Mouse (Mus musculus) liver, embryonic 14.5 days (tissue): Measurements from ENCODE around the gene Camkk1. TPM values are rescaled to one million over a fixed set of nuclear protein-coding genes. Genes with fewer than 3 reads are reported as not detected.
A peak's percentile ranks its signal among the peaks of the same experiment; 100 is the strongest.

Experiments used
- ATAC-seq: fragments of 200-750 bp; cut with Nextera tagmentation; 2 replicates; pipeline ENCODE4 v1.8.0; 2017; ENCODE audit warnings: moderate number of reproducible peaks, mild to moderate bottlenecking, moderate library complexity; ENCODE audit not compliant: insufficient read depth
- DNase-seq, 3 experiments: peaks; one replicate each; pipeline ENCODE4 v3.0.0-alpha.2; 2012 to 2013; ENCODE audit warnings: low read depth in 3 of 3, low spot score in 3 of 3
- H3K27ac ChIP-seq: fragments of 300-500 bp; sonication (generic); 2 replicates; pipeline ENCODE4 v1.5.1; 2014; ENCODE audit warnings: moderate library complexity, mild to moderate bottlenecking, control low read depth, inconsistent platforms
- H3K27me3 ChIP-seq: fragments of 300-500 bp; sonication (generic); 2 replicates; pipeline ENCODE4 v1.6.1; 2014; ENCODE audit warnings: mild to moderate bottlenecking, low read length, moderate library complexity; ENCODE audit not compliant: control insufficient read depth, insufficient read depth
- H3K36me3 ChIP-seq: fragments of 300-500 bp; sonication (generic); replicated peaks from 2 replicates; pipeline ENCODE4 v1.6.1; 2014; ENCODE audit warnings: low read depth; ENCODE audit not compliant: control insufficient read depth, insufficient read depth
- H3K4me1 ChIP-seq, 2 experiments: fragments of 200-500 bp in 1 of 2; fragments of 300-500 bp in 1 of 2; sonication (generic) in 1 of 2; replicated peaks; 2 replicates each; pipeline ENCODE4 v1.6.1; 2012 to 2014; ENCODE audit warnings: antibody characterized with exemption in 1 of 2, inconsistent platforms in 1 of 2, low read length in 1 of 2; ENCODE audit not compliant: control insufficient read depth in 2 of 2, insufficient read depth in 2 of 2
- H3K4me2 ChIP-seq: fragments of 300-500 bp; sonication (generic); 2 replicates; pipeline ENCODE4 v1.6.1; 2014; ENCODE audit warnings: low read depth, mild to moderate bottlenecking, control low read depth, moderate library complexity
- H3K4me3 ChIP-seq, 2 experiments: fragments of 200-500 bp in 1 of 2; fragments of 300-500 bp in 1 of 2; sonication (generic) in 1 of 2; 2 replicates each; pipeline ENCODE4 v1.5.1; 2012 to 2014; ENCODE audit warnings: low read depth in 2 of 2, low read length in 2 of 2, mild to moderate bottlenecking in 2 of 2, control low read depth in 1 of 2, inconsistent platforms in 1 of 2, moderate library complexity in 1 of 2; ENCODE audit not compliant: insufficient read depth in 1 of 2
- H3K9ac ChIP-seq: fragments of 300-500 bp; sonication (generic); replicated peaks from 2 replicates; pipeline ENCODE4 v1.6.1; 2014; ENCODE audit warnings: mild to moderate bottlenecking, control low read depth, moderate library complexity
- H3K9me3 ChIP-seq: fragments of 300-500 bp; sonication (generic); 2 replicates; pipeline ENCODE4 v1.6.1; 2016; ENCODE audit warnings: low read length, mixed read lengths; ENCODE audit not compliant: control insufficient read depth
- CTCF ChIP-seq: IDR thresholded peaks from 2 replicates; pipeline ENCODE4 v1.5.1; 2016; ENCODE audit warnings: antibody characterized with exemption, low read depth, control low read depth
- EP300 ChIP-seq: IDR thresholded peaks from 2 replicates; pipeline ENCODE4 v1.6.1; 2016; ENCODE audit warnings: antibody characterized with exemption, low read depth
- WGBS: fragments of 180-500 bp; shearing (Covaris S2); extraction: QIAGEN DNeasy Blood & Tissue Kit; methylation state at CpG from one replicate; pipeline ENCODE4 v1.1.7; 2014; ENCODE audit not compliant: insufficient replicate concordance; 5-methylcytosine and 5-hydroxymethylcytosine counted together
- polyA plus RNA-seq, 2 experiments: library from polyadenylated mRNA; depleted of rRNA in 1 of 2; stranded (reverse) in 1 of 2; unstranded in 1 of 2; fragments of >200 nt; fragmentation: Nextera tagmentation in 1 of 2; extraction: Ambion mirVana in 1 of 2; gene quantifications; 2 replicates each; pipeline versions ENCODE4 v1.2.1 to v1.2.3; 2012 to 2014

Gene Camkk1
- polyA plus RNA-seq, 2 experiments: 0.36 to 0.69 TPM

GRCm38 (mm10) chr11:73049335-73049734, 30.5 kb downstream of the Camkk1 start:
- H3K4me2 ChIP-seq: peak overlapping the region; percentile 96
- peaks cover 29% of the 10 kb centered on the region for H3K36me3 ChIP-seq
- TF ChIP-seq CTCF (peak; percentile 90), EP300 (no peak)
- DNase-seq (peak; percentile 58 to 77 (median 76)), ATAC-seq (no peak)
- H3K4me3 ChIP-seq: peak overlapping the region; percentile 93 to 99
- no peaks in the 10 kb centered on the region for H3K27me3 ChIP-seq
- peaks cover 6 to 11% of the 10 kb centered on the region in 2 experiments for H3K4me1 ChIP-seq
- WGBS: 10% methylated on average over 4 of the region's 4 CpGs
- H3K9me3 ChIP-seq: no peaks in the 10 kb centered on the region
- H3K27ac ChIP-seq: peak overlapping the region; percentile 75
- peak overlapping the region; percentile 98 for H3K9ac ChIP-seq

DNA sequence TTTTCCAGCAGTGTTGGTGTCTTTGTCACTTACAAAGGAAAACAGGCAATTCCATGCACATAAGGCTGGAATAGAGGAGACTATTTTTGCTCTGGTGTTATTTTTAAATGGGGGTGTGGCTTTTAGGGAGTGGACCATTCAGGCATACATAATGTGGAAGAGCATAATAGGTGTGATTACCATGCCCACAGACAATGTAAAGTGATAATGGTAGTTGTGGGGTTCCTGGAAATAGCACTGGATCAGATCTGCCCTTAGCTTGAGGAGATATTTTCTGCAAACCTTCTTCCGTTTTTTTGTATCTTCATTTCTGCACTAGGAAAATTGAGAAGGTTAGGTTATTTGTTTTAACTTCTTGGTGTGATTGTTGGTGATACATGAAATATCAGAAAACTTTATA, 34.0 kb downstream of the Camkk1 start:
- no peaks in the 10 kb centered on the region for H3K27me3 ChIP-seq
- no peak overlapping the region for H3K27ac ChIP-seq
- H3K4me2 ChIP-seq: no peak overlapping the region
- peaks cover 45% of the 10 kb centered on the region for H3K36me3 ChIP-seq
- no peak for ATAC-seq
- no peak overlapping the region for H3K9ac ChIP-seq
- TF ChIP-seq EP300 (no peak), CTCF (no peak)
- no peaks in the 10 kb centered on the region for H3K9me3 ChIP-seq
- DNase-seq: no peak
- 29% methylated on average over 1 of the region's 1 CpGs for WGBS
- H3K4me3 ChIP-seq: no peak overlapping the region
- H3K4me1 ChIP-seq: peaks cover 9 to 21% of the 10 kb centered on the region in 2 experiments

DNA sequence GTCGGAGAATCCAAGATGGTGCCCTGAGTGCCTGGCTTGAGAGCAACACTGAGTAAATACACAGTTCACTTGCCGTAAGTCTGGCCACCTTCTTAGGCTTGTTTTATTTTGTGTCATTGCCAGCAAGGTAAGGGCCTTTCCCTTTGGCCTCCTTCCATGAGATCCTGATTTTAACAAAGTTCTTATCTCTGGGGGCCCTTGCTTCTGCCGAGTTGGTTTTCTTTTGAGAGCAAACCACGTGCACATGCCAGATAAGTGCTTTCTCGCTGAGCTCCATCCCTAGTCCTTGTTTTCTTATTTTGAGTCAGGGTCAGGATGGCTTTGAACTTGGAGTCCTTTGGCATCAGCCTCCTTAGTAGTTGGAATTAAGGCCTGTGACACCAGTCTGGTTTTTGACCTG, 38.9 kb downstream of the Camkk1 start:
- no peak overlapping the region for H3K9ac ChIP-seq
- H3K9me3 ChIP-seq: no peaks in the 10 kb centered on the region
- H3K4me1 ChIP-seq: peaks cover 8 to 16% of the 10 kb centered on the region in 2 experiments
- peak in 2 of 3 experiments; percentile 19 to 26 for DNase-seq
- no peak for ATAC-seq
- no peak for TF ChIP-seq CTCF
- 0 out of 2 replicates have a peak, but pooled peaks have one; percentile 7 for TF ChIP-seq EP300
- no peak overlapping the region for H3K27ac ChIP-seq
- no peak overlapping the region for H3K4me3 ChIP-seq
- H3K36me3 ChIP-seq: peaks cover 32% of the 10 kb centered on the region
- H3K27me3 ChIP-seq: no peaks in the 10 kb centered on the region
- peak overlapping the region; percentile 38; the same call in 1 of the 2 replicates for H3K4me2 ChIP-seq
- 36% methylated on average over 5 of the region's 5 CpGs for WGBS

DNA sequence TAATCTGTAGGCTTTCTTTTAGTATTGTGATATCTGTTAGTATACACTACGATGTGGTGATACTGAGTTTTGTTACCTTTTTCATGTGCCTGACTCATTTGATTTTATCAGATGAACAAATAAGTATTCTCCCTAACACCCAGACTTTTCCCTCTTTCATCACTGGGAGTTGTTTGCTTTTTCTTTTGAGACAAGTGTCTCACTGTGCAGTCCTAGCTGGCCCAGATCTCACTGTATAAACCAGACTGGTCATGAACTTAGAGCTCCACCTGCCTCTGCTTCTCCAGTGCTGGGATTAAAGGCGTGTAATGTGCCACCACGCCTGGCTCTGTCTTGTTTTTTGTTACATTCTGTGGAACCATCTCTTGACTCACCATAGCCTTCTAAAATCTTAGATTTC, 40.8 kb downstream of the Camkk1 start:
- no peaks in the 10 kb centered on the region for H3K9me3 ChIP-seq
- no peak overlapping the region for H3K4me3 ChIP-seq
- TF ChIP-seq EP300 (no peak), CTCF (no peak)
- no peak overlapping the region for H3K9ac ChIP-seq
- no peak overlapping the region for H3K4me2 ChIP-seq
- DNase-seq (no peak), ATAC-seq (no peak)
- WGBS: 88% methylated on average over 3 of the region's 3 CpGs
- H3K4me1 ChIP-seq: peaks cover 8 to 16% of the 10 kb centered on the region in 2 experiments
- H3K27ac ChIP-seq: no peak overlapping the region
- peaks cover 25% of the 10 kb centered on the region for H3K36me3 ChIP-seq
- no peaks in the 10 kb centered on the region for H3K27me3 ChIP-seq

DNA sequence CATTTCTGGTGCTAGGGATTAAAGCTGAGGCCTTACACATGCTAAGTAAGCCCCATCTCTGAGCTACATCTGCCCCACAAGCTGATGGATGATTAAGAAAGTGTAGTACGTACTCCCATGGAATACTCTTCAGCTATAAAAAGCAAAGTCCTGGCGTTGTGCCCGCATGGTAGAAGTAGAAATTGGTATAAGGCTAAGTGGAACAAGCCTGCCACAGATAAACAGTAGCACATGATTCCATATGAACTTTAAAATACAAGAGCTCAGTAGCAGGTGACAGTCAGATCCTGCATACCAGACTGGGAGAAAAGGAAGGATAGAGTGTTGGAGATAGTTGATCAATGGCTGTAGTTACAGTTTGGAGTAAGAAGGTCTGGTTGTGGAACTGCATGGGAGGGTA, 42.6 kb downstream of the Camkk1 start:
- H3K27ac ChIP-seq: no peak overlapping the region
- no peaks in the 10 kb centered on the region for H3K27me3 ChIP-seq
- ATAC-seq: no peak
- H3K4me1 ChIP-seq: peaks cover 8 to 13% of the 10 kb centered on the region in 2 experiments
- H3K4me2 ChIP-seq: no peak overlapping the region
- no peak overlapping the region; the same call in 1 of the 2 replicates for H3K9ac ChIP-seq
- no peak overlapping the region for H3K4me3 ChIP-seq
- peaks cover 28% of the 10 kb centered on the region for H3K36me3 ChIP-seq
- no peaks in the 10 kb centered on the region for H3K9me3 ChIP-seq
- no peak for TF ChIP-seq CTCF
- no peak for TF ChIP-seq EP300
- 90% methylated on average over 3 of the region's 3 CpGs for WGBS
- no peak for DNase-seq
